Mouse (Mus musculus) C2C12 (cell line): ENCODE data around the gene Pga5.

Source experiments
- CEBPB ChIP-seq: IDR thresholded peaks from one replicate; pipeline ENCODE4 v1.6.1; 2011; ENCODE audit warnings: low read depth, mild to moderate bottlenecking, control low read depth, moderate library complexity
- CTCF ChIP-seq: IDR thresholded peaks from one replicate; pipeline ENCODE4 v1.5.1; 2011; ENCODE audit not compliant: control insufficient read depth, insufficient read depth, insufficient read length
- MYOD1 ChIP-seq: IDR thresholded peaks from one replicate; pipeline ENCODE4 v1.6.1; 2011; ENCODE audit warnings: low read depth; ENCODE audit not compliant: control insufficient read depth, insufficient read length
- MYOG ChIP-seq: IDR thresholded peaks from one replicate; pipeline ENCODE4 v1.6.1; 2011; ENCODE audit not compliant: control insufficient read depth, insufficient read length; ENCODE audit errors: extremely low read depth
- USF1 ChIP-seq: IDR thresholded peaks from one replicate; pipeline ENCODE4 v1.6.1; 2011; ENCODE audit warnings: low read depth, mild to moderate bottlenecking, control low read depth, moderate library complexity

GRCm38 (mm10) chr19:10695801-10696200 lies 17.9 kb upstream of the Pga5 start:
- TF ChIP-seq MYOD1 (no peak), MYOG (no peak), CTCF (no peak), USF1 (no peak), CEBPB (no peak)
